Mouse (Mus musculus) hindbrain, postnatal 0 days (tissue): Measurements from ENCODE around the gene Tspan9. TPM values are rescaled to one million over a fixed set of nuclear protein-coding genes. Genes with fewer than 3 reads are reported as not detected.

Experiments
- ATAC-seq: fragments of 200-750 bp; cut with Nextera tagmentation; 2 replicates; pipeline ENCODE4 v1.8.0; 2017; ENCODE audit warnings: mild to moderate bottlenecking, moderate TSS enrichment, moderate library complexity
- DNase-seq: peaks from one replicate; pipeline ENCODE4 v3.0.0-alpha.2; 2015; ENCODE audit warnings: low spot score
- H3K27ac ChIP-seq: fragments of 300-500 bp; sonication (generic); 2 replicates; pipeline ENCODE4 v1.5.1; 2014; ENCODE audit warnings: mild to moderate bottlenecking
- H3K27me3 ChIP-seq: fragments of 300-500 bp; sonication (generic); 2 replicates; pipeline ENCODE4 v1.6.1; 2014; ENCODE audit warnings: low read length, mixed read lengths; ENCODE audit not compliant: insufficient read depth
- H3K36me3 ChIP-seq: fragments of 300-500 bp; sonication (generic); 2 replicates; pipeline ENCODE4 v1.6.1; 2014; ENCODE audit warnings: low read length, mixed read lengths; ENCODE audit not compliant: insufficient read depth
- H3K4me1 ChIP-seq: fragments of 300-500 bp; sonication (generic); 2 replicates; pipeline ENCODE4 v1.6.1; 2014; ENCODE audit warnings: antibody characterized with exemption, low read length, mixed read lengths; ENCODE audit not compliant: insufficient read depth
- H3K4me2 ChIP-seq: fragments of 300-500 bp; sonication (generic); 2 replicates; pipeline ENCODE4 v1.6.1; 2014; ENCODE audit warnings: low read depth, mild to moderate bottlenecking, low read length, moderate library complexity, mixed read lengths
- H3K4me3 ChIP-seq: fragments of 300-500 bp; sonication (generic); 2 replicates; pipeline ENCODE4 v1.5.1; 2014; ENCODE audit warnings: low read length
- H3K9ac ChIP-seq: fragments of 300-500 bp; sonication (generic); replicated peaks from 2 replicates; pipeline ENCODE4 v1.6.1; 2014; ENCODE audit warnings: mild to moderate bottlenecking, low read length, moderate library complexity, mixed read lengths
- H3K9me3 ChIP-seq: fragments of 300-500 bp; sonication (generic); 2 replicates; pipeline ENCODE4 v1.6.1; 2016; ENCODE audit warnings: low read length, mixed read lengths
- CTCF ChIP-seq: IDR thresholded peaks from 2 replicates; pipeline ENCODE4 v1.5.1; 2016; ENCODE audit warnings: antibody characterized with exemption, control low read depth, low read depth
- WGBS: fragments of 180-500 bp; shearing (Covaris S2); extraction: QIAGEN DNeasy Blood & Tissue Kit; methylation state at CpG from one replicate; pipeline ENCODE4 v1.1.7; 2014; 5-methylcytosine and 5-hydroxymethylcytosine counted together
- polyA plus RNA-seq: library from polyadenylated mRNA; unstranded; fragments of >200 nt; fragmentation: Nextera tagmentation; extraction: Ambion mirVana; gene quantifications from 2 replicates; pipeline ENCODE4 v1.2.1, GENCODE M21; 2015
- total RNA-seq: library from RNA; depleted of rRNA; stranded (reverse); fragments of >200 nt; gene quantifications from 2 replicates; pipeline ENCODE4 v1.2.3, GENCODE M21; 2014

Tspan9 gene
- total and polyA plus RNA-seq, 2 experiments from 2014 or later: 70.1 to 177 TPM

GRCm38 (mm10) chr6:128090985-128091832, 52.2 kb downstream of the Tspan9 start:
- peaks cover 22% of the 10 kb centered on the region for H3K4me1 ChIP-seq
- TF ChIP-seq CTCF: peak; percentile 96
- no peak overlapping the region for H3K9ac ChIP-seq
- DNase-seq: peak; percentile 89
- H3K27ac ChIP-seq: no peak overlapping the region
- H3K27me3 ChIP-seq: no peaks in the 10 kb centered on the region
- WGBS: 27% methylated on average over 6 of the region's 6 CpGs
- no peaks in the 10 kb centered on the region for H3K9me3 ChIP-seq
- peak; percentile 50 for ATAC-seq
- no peak overlapping the region for H3K4me3 ChIP-seq
- no peaks in the 10 kb centered on the region for H3K36me3 ChIP-seq
- no peak overlapping the region for H3K4me2 ChIP-seq

- peak; percentile 38; the same call in 1 of the 2 replicates for ATAC-seq
- no peak overlapping the region for H3K4me3 ChIP-seq
- 58% methylated on average over 13 of the region's 13 CpGs for WGBS
- H3K9me3 ChIP-seq: no peaks in the 10 kb centered on the region
- peaks cover 25% of the 10 kb centered on the region for H3K4me1 ChIP-seq
- DNase-seq: peak; percentile 74
- no peaks in the 10 kb centered on the region for H3K27me3 ChIP-seq
- no peaks in the 10 kb centered on the region for H3K36me3 ChIP-seq
- no peak overlapping the region for H3K4me2 ChIP-seq
- no peak overlapping the region for H3K9ac ChIP-seq
- no peak for TF ChIP-seq CTCF
- peak overlapping the region; percentile 41; the same call in 1 of the 2 replicates for H3K27ac ChIP-seq
These were observed 53.4 kb downstream of the Tspan9 start for GRCm38 (mm10) chr6:128089770-128090702.

GRCm38 (mm10) chr6:128088746-128089523, 54.5 kb downstream of the Tspan9 start:
- no peak for DNase-seq
- no peak for ATAC-seq
- no peaks in the 10 kb centered on the region for H3K27me3 ChIP-seq
- H3K4me2 ChIP-seq: no peak overlapping the region
- H3K27ac ChIP-seq: no peak overlapping the region
- no peak overlapping the region for H3K9ac ChIP-seq
- H3K4me3 ChIP-seq: no peak overlapping the region
- no peaks in the 10 kb centered on the region for H3K9me3 ChIP-seq
- WGBS: 73% methylated on average over 8 of the region's 8 CpGs
- TF ChIP-seq CTCF: no peak
- H3K36me3 ChIP-seq: no peaks in the 10 kb centered on the region
- H3K4me1 ChIP-seq: peaks cover 25% of the 10 kb centered on the region

- no peak overlapping the region for H3K9ac ChIP-seq
These were observed 57.8 kb downstream of the Tspan9 start for GRCm38 (mm10) chr6:128085488-128086066.

GRCm38 (mm10) chr6:128083305-128083704, 60.1 kb downstream of the Tspan9 start:
- H3K9ac ChIP-seq: no peak overlapping the region
- no peak for TF ChIP-seq CTCF
- no peak overlapping the region for H3K4me2 ChIP-seq
- no peak for ATAC-seq
- no peaks in the 10 kb centered on the region for H3K27me3 ChIP-seq
- H3K4me1 ChIP-seq: peaks cover 10% of the 10 kb centered on the region
- H3K36me3 ChIP-seq: no peaks in the 10 kb centered on the region
- DNase-seq: no peak
- WGBS: 70% methylated on average over 11 of the region's 11 CpGs
- H3K9me3 ChIP-seq: no peaks in the 10 kb centered on the region
- H3K27ac ChIP-seq: no peak overlapping the region
- no peak overlapping the region for H3K4me3 ChIP-seq

More at GRCm38 (mm10) chr6:128085488-128086066, 57.8 kb downstream of the Tspan9 start:
- TF ChIP-seq CTCF: no peak
- no peaks in the 10 kb centered on the region for H3K27me3 ChIP-seq
- peaks cover 15% of the 10 kb centered on the region for H3K4me1 ChIP-seq
- no peak overlapping the region for H3K4me3 ChIP-seq
- no peak for DNase-seq
- H3K9me3 ChIP-seq: no peaks in the 10 kb centered on the region
- WGBS: 56% methylated on average over 9 of the region's 9 CpGs
- H3K27ac ChIP-seq: no peak overlapping the region
- ATAC-seq: no peak
- no peak overlapping the region for H3K4me2 ChIP-seq
- H3K36me3 ChIP-seq: no peaks in the 10 kb centered on the region

GRCm38 (mm10) chr6:128081781-128082180, 61.6 kb downstream of the Tspan9 start:
- no peak for TF ChIP-seq CTCF
- ATAC-seq (no peak), DNase-seq (no peak)
- H3K9me3 ChIP-seq: no peaks in the 10 kb centered on the region
- no peak overlapping the region for H3K4me3 ChIP-seq
- no peaks in the 10 kb centered on the region for H3K27me3 ChIP-seq
- WGBS: 84% methylated on average over 5 of the region's 5 CpGs
- H3K27ac ChIP-seq: no peak overlapping the region
- peaks cover 11% of the 10 kb centered on the region for H3K4me1 ChIP-seq
- no peaks in the 10 kb centered on the region for H3K36me3 ChIP-seq
- no peak overlapping the region for H3K4me2 ChIP-seq
- H3K9ac ChIP-seq: no peak overlapping the region
